Mouse (Mus musculus): ENCODE data around the gene Lims1. TPM values are rescaled to one million over a fixed set of nuclear protein-coding genes. Genes with fewer than 3 reads are reported as not detected.

The Lims1 gene
- total and polyA plus RNA-seq, 2 experiments from 2014 or later: 177 to 232 TPM

DNA sequence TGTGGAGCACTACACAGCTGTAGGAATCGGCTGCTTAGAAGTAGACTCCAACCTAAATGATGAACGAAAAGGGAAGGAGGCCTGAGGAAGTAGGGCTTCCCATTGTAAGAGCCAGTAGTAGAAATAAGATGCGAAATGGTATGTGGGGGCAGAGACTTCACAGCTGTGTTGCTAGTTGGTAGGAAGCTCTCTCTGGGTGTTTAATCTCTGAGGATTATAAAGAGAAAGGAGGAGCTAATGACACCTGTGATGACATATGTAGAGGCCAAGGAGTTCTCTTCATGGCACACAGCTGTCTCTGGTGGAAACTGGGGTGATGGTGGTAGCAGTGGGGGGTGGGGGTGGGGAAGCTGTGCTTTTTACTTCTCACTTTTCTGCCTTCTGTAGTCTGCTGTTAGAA is 27.3 kb downstream of the Lims1 start:
- H3K4me3 ChIP-seq (ENCODE audit: low read depth, low read length): no peak overlapping the region
- 68% methylated on average over 3 of the region's 3 CpGs for WGBS
- TF ChIP-seq CTCF (IDR thresholded peaks at IDR 0.05; ENCODE audit: low read depth) (no peak), EP300 (IDR thresholded peaks at IDR 0.05; ENCODE audit: low read depth) (no peak)
- no peak overlapping the region for H3K4me2 ChIP-seq (ENCODE audit: low read depth, low read length)
- ATAC-seq (ENCODE audit: insufficient read depth, low read depth) (no peak), DNase-seq (ENCODE audit: low spot score) (no peak)
- H3K9me3 ChIP-seq (replicated peaks; ENCODE audit: control insufficient read depth, low read length): no peaks in the 10 kb centered on the region
- H3K27me3 ChIP-seq (ENCODE audit: control insufficient read depth, insufficient read depth, low read length): no peaks in the 10 kb centered on the region
- no peak overlapping the region for H3K9ac ChIP-seq (replicated peaks; ENCODE audit: low read depth, low read length)
- peak overlapping the region; percentile 31; the same call in 1 of the 2 replicates for H3K27ac ChIP-seq (ENCODE audit: low read depth)
- peaks cover 29% of the 10 kb centered on the region for H3K4me1 ChIP-seq (ENCODE audit: control insufficient read depth, insufficient read depth)
- H3K36me3 ChIP-seq (replicated peaks; ENCODE audit: control insufficient read depth, insufficient read depth, low read length): 0 out of 2 replicates have a peak, but pooled peaks cover 4% of the 10 kb centered on the region

DNA sequence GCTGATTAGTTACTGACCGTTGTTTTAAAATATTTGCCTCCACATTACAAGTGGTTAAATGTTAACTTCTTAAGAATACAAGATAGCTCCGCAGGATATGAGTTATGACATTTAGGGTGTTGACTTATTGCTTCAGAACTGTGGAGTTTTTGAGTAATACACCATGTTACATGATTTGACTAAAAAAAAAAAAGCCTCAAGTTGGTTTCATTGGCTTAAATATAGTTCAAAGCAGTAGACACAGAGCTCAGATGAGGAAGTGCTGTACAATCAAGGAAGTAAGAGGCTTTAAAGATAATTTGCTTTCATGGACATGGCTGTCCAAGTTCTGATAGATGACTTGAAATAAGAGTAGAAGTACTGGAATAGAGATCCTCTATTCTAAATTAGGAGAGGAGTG is 28.4 kb downstream of the Lims1 start:
- Histone ChIP-seq H3K9me3 (replicated peaks; ENCODE audit: control insufficient read depth, low read length) (no peaks in the 10 kb centered on the region), H3K27me3 (ENCODE audit: control insufficient read depth, insufficient read depth, low read length) (no peaks in the 10 kb centered on the region), H3K4me1 (ENCODE audit: control insufficient read depth, insufficient read depth) (peaks cover 23% of the 10 kb centered on the region), H3K36me3 (replicated peaks; ENCODE audit: control insufficient read depth, insufficient read depth, low read length) (0 out of 2 replicates have a peak, but pooled peaks cover 4% of the 10 kb centered on the region), H3K9ac (replicated peaks; ENCODE audit: low read depth, low read length) (no peak overlapping the region), H3K4me2 (ENCODE audit: low read depth, low read length) (no peak overlapping the region), H3K27ac (ENCODE audit: low read depth) (peak overlapping the region; percentile 39; the same call in 1 of the 2 replicates), H3K4me3 (ENCODE audit: low read depth, low read length) (no peak overlapping the region)
- 31% methylated on average over 2 of the region's 2 CpGs for WGBS
- DNase-seq (ENCODE audit: low spot score) (no peak), ATAC-seq (ENCODE audit: insufficient read depth, low read depth) (no peak)
- TF ChIP-seq CTCF (IDR thresholded peaks at IDR 0.05; ENCODE audit: low read depth) (no peak), EP300 (IDR thresholded peaks at IDR 0.05; ENCODE audit: low read depth) (no peak)

DNA sequence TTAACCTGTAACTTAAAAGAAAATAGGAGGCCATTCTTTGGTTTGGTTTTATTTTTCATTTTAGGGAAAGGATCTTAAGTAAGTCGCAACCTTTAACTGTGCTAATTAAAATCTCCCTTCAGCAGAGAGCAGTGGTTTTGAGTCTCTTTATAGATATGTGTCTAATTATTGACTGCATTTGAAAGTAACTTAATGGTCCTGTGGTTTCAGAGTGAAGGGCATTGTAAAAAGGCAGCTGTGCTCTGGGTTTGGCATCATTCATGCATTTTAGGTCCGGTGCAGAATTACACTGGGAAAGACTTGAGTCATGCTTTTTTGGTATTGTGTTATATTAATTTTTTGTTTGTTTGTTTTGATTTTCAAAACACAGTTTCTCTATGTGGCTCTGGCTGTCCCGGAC is 29.1 kb downstream of the Lims1 start:
- DNase-seq (ENCODE audit: low spot score) (no peak), ATAC-seq (ENCODE audit: insufficient read depth, low read depth) (no peak)
- no peaks in the 10 kb centered on the region for H3K9me3 ChIP-seq (replicated peaks; ENCODE audit: control insufficient read depth, low read length)
- WGBS: 89% methylated on average over 3 of the region's 3 CpGs
- 0 out of 2 replicates have a peak, but pooled peaks cover 4% of the 10 kb centered on the region for H3K36me3 ChIP-seq (replicated peaks; ENCODE audit: control insufficient read depth, insufficient read depth, low read length)
- H3K4me1 ChIP-seq (ENCODE audit: control insufficient read depth, insufficient read depth): peaks cover 20% of the 10 kb centered on the region
- H3K9ac ChIP-seq (replicated peaks; ENCODE audit: low read depth, low read length): no peak overlapping the region
- H3K4me2 ChIP-seq (ENCODE audit: low read depth, low read length): no peak overlapping the region
- no peaks in the 10 kb centered on the region for H3K27me3 ChIP-seq (ENCODE audit: control insufficient read depth, insufficient read depth, low read length)
- no peak overlapping the region for H3K27ac ChIP-seq (ENCODE audit: low read depth)
- no peak overlapping the region for H3K4me3 ChIP-seq (ENCODE audit: low read depth, low read length)
- TF ChIP-seq CTCF (IDR thresholded peaks at IDR 0.05; ENCODE audit: low read depth) (no peak), EP300 (IDR thresholded peaks at IDR 0.05; ENCODE audit: low read depth) (no peak)

DNA sequence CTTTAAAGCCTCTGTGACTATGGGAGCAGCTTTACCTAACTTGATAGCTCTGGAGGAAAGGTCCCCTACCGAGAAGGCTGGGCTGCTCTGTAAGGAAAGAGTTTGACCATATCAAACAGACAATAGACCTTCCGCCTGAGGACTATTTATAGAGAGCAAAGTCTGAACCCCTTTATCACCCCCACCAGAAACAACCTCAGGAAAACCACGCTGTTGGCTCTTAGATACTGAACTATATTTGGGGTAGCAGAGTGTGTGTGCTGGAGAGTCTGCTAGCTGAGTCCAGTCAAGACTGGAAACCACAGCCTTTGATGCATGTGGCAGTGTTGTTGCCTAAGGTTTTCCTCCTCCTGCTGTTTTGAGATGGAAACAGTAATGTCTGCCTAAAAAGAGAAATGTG is 31.3 kb downstream of the Lims1 start:
- Histone ChIP-seq H3K36me3 (replicated peaks; ENCODE audit: control insufficient read depth, insufficient read depth, low read length) (0 out of 2 replicates have a peak, but pooled peaks cover 8% of the 10 kb centered on the region), H3K9ac (replicated peaks; ENCODE audit: low read depth, low read length) (peak overlapping the region; percentile 24; the same call in 1 of the 2 replicates), H3K9me3 (replicated peaks; ENCODE audit: control insufficient read depth, low read length) (no peaks in the 10 kb centered on the region), H3K4me3 (ENCODE audit: low read depth, low read length) (no peak overlapping the region), H3K4me2 (ENCODE audit: low read depth, low read length) (peak overlapping the region; percentile 30), H3K27me3 (ENCODE audit: control insufficient read depth, insufficient read depth, low read length) (no peaks in the 10 kb centered on the region), H3K4me1 (ENCODE audit: control insufficient read depth, insufficient read depth) (peaks cover 20% of the 10 kb centered on the region), H3K27ac (ENCODE audit: low read depth) (peak overlapping the region; percentile 89)
- WGBS: 6% methylated on average over 3 of the region's 3 CpGs
- peak; percentile 77 for DNase-seq (ENCODE audit: low spot score)
- TF ChIP-seq CTCF (IDR thresholded peaks at IDR 0.05; ENCODE audit: low read depth) (no peak), EP300 (IDR thresholded peaks at IDR 0.05; ENCODE audit: low read depth) (no peak)
- ATAC-seq (ENCODE audit: insufficient read depth, low read depth): peak; percentile 92

DNA sequence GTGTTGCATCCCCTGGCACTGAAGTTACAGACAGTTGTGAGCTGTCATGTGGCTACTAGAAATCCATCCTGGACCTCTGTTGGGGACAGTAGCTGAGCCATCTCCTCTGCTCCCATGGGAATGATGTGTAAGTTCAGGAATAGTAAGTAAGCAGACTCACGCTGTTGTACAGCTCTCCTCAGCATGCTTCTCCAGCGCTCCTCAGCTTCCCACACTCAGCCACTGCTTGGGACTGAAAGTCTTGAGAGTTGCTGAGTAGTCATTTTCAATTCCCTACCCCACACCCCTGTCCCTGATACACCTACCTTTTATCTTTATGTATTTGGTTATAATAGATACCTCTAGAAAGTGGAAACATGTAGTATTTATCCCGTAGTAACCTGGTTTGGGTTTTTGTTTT is 33.2 kb downstream of the Lims1 start:
- DNase-seq (ENCODE audit: low spot score) (no peak), ATAC-seq (ENCODE audit: insufficient read depth, low read depth) (no peak)
- TF ChIP-seq EP300 (IDR thresholded peaks at IDR 0.05; ENCODE audit: low read depth) (no peak), CTCF (IDR thresholded peaks at IDR 0.05; ENCODE audit: low read depth) (no peak)
- no peak overlapping the region for H3K4me2 ChIP-seq (ENCODE audit: low read depth, low read length)
- 0 out of 2 replicates have a peak, but pooled peaks cover 4% of the 10 kb centered on the region for H3K36me3 ChIP-seq (replicated peaks; ENCODE audit: control insufficient read depth, insufficient read depth, low read length)
- H3K9ac ChIP-seq (replicated peaks; ENCODE audit: low read depth, low read length): no peak overlapping the region
- no peak overlapping the region for H3K4me3 ChIP-seq (ENCODE audit: low read depth, low read length)
- H3K27ac ChIP-seq (ENCODE audit: low read depth): 0 out of 2 replicates have a peak overlapping the region, but pooled peaks have one; percentile 11
- peaks cover 20% of the 10 kb centered on the region for H3K4me1 ChIP-seq (ENCODE audit: control insufficient read depth, insufficient read depth)
- no peaks in the 10 kb centered on the region for H3K27me3 ChIP-seq (ENCODE audit: control insufficient read depth, insufficient read depth, low read length)
- 83% methylated on average over 3 of the region's 3 CpGs for WGBS
- H3K9me3 ChIP-seq (replicated peaks; ENCODE audit: control insufficient read depth, low read length): no peaks in the 10 kb centered on the region

DNA sequence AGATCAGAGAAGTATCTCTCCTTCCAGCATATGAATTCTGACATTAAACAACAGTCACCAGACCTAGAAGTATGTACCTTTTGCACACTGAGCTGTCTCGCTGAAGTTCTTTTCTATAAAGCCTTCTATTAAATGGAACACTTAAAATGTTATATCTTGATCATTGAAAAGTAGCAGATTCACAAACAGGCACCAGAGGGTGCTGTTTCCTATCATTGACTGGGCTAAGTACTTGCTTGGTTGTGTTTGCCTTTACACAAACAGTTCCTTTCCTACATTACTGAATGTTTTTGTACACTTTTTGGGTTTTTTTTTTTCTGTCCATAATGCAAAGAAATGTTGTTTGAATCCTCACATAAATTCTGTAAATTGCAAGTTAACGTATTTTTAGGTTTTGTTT is 35.9 kb downstream of the Lims1 start:
- H3K9ac ChIP-seq (replicated peaks; ENCODE audit: low read depth, low read length): no peak overlapping the region
- no peak overlapping the region for H3K4me3 ChIP-seq (ENCODE audit: low read depth, low read length)
- no peaks in the 10 kb centered on the region for H3K27me3 ChIP-seq (ENCODE audit: control insufficient read depth, insufficient read depth, low read length)
- TF ChIP-seq EP300 (IDR thresholded peaks at IDR 0.05; ENCODE audit: low read depth) (no peak), CTCF (IDR thresholded peaks at IDR 0.05; ENCODE audit: low read depth) (peak; percentile 65)
- H3K4me1 ChIP-seq (ENCODE audit: control insufficient read depth, insufficient read depth): peaks cover 23% of the 10 kb centered on the region
- H3K9me3 ChIP-seq (replicated peaks; ENCODE audit: control insufficient read depth, low read length): no peaks in the 10 kb centered on the region
- ATAC-seq (ENCODE audit: insufficient read depth, low read depth): no peak
- peak; percentile 51 for DNase-seq (ENCODE audit: low spot score)
- WGBS: 69% methylated on average over 2 of the region's 2 CpGs
- no peak overlapping the region for H3K27ac ChIP-seq (ENCODE audit: low read depth)
- no peak overlapping the region for H3K4me2 ChIP-seq (ENCODE audit: low read depth, low read length)
- H3K36me3 ChIP-seq (replicated peaks; ENCODE audit: control insufficient read depth, insufficient read depth, low read length): 0 out of 2 replicates have a peak, but pooled peaks cover 4% of the 10 kb centered on the region

Measured in heart, postnatal 0 days (tissue).